Mouse (Mus musculus) brain, embryonic 14.5 days (tissue): ENCODE data around the gene Erc1. TPM values are rescaled to one million over a fixed set of nuclear protein-coding genes. Genes with fewer than 3 reads are reported as not detected.
A peak's percentile ranks its signal among the peaks of the same experiment; 100 is the strongest.

Experiments
- DNase-seq: peaks from one replicate; pipeline ENCODE4 v3.0.0-alpha.2; 2011; ENCODE audit warnings: low read depth
- CTCF ChIP-seq: fragments of 200-500 bp; IDR thresholded peaks from 2 replicates; pipeline ENCODE4 v1.5.1; 2012; ENCODE audit warnings: inconsistent platforms, mild to moderate bottlenecking, moderate library complexity, borderline replicate concordance; ENCODE audit not compliant: insufficient read depth, insufficient read length; ENCODE audit errors: extremely low read depth
- POLR2A ChIP-seq: fragments of 200-500 bp; IDR thresholded peaks from 2 replicates; pipeline ENCODE4 v1.6.1; 2012; ENCODE audit warnings: mild to moderate bottlenecking, inconsistent platforms, borderline replicate concordance; ENCODE audit not compliant: poor library complexity, insufficient read depth, insufficient read length, severe bottlenecking; ENCODE audit errors: extremely low read depth
- polyA plus RNA-seq: library from polyadenylated mRNA; depleted of rRNA; stranded (reverse); fragments of >200 nt; gene quantifications from 2 replicates; pipeline ENCODE4 v1.2.3, GENCODE M21; 2012

The Erc1 gene
- polyA plus RNA-seq, 1 experiment, result 59.9 TPM

DNA sequence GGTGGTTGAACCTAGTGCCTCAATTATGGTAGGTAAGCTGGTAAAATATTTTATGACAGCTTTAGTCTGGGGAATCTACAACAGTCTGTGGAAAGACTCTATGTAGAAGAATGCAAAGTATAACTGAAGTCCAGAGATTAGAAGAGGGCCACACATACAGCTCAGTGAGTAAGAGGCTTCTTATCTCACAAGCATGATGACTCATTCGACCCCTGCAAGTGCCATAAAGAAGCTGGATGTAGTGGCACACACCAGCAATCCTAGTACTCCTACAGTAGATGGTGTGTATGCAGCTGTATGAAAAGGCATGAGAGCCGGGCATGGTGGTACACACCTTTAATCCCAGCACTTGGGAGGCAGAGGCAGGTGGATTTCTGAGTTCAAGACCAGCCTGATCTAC lies 205.2 kb downstream of the Erc1 start:
- DNase-seq, result no peak
- TF ChIP-seq CTCF (no peak), POLR2A (no peak)

- DNase-seq, result no peak
- no peak for TF ChIP-seq POLR2A
- TF ChIP-seq CTCF, result no peak
Measured at GRCm38 (mm10) chr6:119635629-119636028, 212.3 kb downstream of the Erc1 start.

DNA sequence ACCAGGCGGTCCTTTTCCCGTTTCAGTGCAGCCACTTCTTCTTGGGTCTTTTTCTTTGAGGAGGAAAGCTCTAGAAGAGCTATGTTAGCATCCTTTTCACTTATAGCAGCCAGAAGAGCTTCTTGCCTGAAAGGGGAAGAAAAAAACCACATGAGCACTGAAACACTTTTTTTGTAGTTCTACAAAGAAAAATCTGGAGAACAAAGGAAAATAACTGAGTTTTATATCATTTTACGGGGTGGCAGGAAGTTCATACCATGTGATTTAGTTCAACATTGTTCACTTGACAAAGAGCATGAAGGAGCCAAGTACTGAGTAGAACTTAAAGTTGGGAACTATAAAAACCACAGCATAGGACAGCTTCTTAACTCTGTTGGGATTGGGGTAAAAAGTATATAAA lies 217.3 kb downstream of the Erc1 start:
- no peak for DNase-seq
- TF ChIP-seq POLR2A (no peak), CTCF (no peak)

- TF ChIP-seq CTCF, result no peak
- no peak for TF ChIP-seq POLR2A
- no peak for DNase-seq
Measured at GRCm38 (mm10) chr6:119601379-119601778, 246.6 kb downstream of the Erc1 start.

- no peak for DNase-seq
- TF ChIP-seq CTCF (no peak), POLR2A (no peak)
Measured at GRCm38 (mm10) chr6:119595440-119595839, 252.5 kb downstream of the Erc1 start.

- TF ChIP-seq CTCF (no peak), POLR2A (no peak)
- no peak for DNase-seq
Measured at GRCm38 (mm10) chr6:119590872-119591271, 257.1 kb downstream of the Erc1 start.

GRCm38 (mm10) chr6:119587897-119588296 lies 260.1 kb downstream of the Erc1 start:
- DNase-seq, result no peak
- TF ChIP-seq CTCF, result no peak
- no peak for TF ChIP-seq POLR2A

DNA sequence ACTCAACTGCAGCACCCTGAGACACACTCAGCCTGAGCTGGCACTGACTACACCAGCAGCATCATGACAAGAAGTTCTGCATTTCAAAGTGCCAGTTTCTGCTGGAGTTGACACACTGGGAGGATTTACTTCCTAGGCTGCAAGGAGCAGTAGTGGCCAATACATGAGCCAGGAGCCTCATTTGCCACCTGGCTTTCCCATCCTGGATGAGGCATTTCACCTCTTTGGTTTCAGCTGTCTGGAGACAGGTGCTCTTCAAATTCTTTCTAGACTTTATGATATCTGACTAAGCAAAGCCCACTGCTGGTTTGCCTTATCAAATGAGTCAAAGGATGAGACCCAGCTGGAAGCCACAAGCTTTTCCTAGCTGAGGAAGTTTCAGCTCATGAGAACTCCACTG lies 260.5 kb downstream of the Erc1 start:
- DNase-seq, result no peak
- TF ChIP-seq POLR2A (no peak), CTCF (no peak)

GRCm38 (mm10) chr6:119585652-119586375 lies 262.2 kb downstream of the Erc1 start:
- peak; percentile 66 for DNase-seq
- TF ChIP-seq POLR2A (no peak), CTCF (no peak)

DNA sequence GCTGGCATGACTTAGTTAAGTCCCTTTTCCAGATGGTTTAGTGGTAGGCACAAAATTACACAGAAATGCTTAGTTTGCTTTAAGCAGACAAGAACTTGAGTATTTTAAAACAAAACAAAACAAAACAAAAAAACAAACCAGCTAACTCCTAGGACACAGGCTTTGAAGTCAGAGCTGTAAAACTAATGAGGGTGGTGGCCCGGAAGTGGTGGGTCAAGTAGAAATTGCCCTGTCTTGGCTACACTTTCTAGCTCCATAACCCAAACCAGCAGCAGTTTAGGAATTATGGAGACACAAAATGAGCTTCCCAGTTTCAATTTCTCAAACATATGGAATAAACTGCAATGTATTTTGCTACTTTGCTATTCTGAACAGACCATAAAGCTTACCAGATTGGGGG lies 263.9 kb downstream of the Erc1 start:
- no peak for TF ChIP-seq POLR2A
- TF ChIP-seq CTCF, result no peak
- no peak for DNase-seq

GRCm38 (mm10) chr6:119583165-119583564 lies 264.8 kb downstream of the Erc1 start:
- DNase-seq, result no peak
- TF ChIP-seq POLR2A (no peak), CTCF (no peak)

DNA sequence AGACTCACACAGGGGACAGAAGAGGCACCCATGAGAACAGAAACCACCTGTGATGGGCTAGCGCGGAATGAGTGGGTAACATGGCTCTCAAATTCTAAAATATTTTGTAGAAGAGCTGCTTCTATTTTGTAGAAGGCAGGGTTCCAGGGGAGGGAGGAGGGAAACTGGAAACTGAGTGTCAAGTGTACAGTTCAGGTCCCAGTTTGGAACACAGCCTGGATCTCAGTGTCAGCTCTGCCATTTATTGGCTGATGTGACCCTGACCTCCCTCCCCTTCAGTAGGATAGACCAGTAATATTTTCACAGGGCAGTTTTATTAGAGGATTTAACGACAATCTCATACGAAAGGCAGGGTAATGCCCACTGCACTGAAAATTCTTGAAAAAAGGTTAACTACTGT lies 271.3 kb downstream of the Erc1 start:
- no peak for TF ChIP-seq CTCF
- TF ChIP-seq POLR2A, result no peak
- DNase-seq, result no peak
